Mouse (Mus musculus): ENCODE measurements around the gene Tjap1. TPM values are rescaled to one million over a fixed set of nuclear protein-coding genes. Genes with fewer than 3 reads are reported as not detected.

Gene Tjap1
- polyA plus RNA-seq, 1 experiment = 89.2 TPM

- TF ChIP-seq POLR2A (IDR thresholded peaks at IDR 0.05; ENCODE audit: low read depth, low read length) = peak; percentile 28; the same call in 1 of the 2 replicates
- TF ChIP-seq CTCF (IDR thresholded peaks at IDR 0.05; ENCODE audit: extremely low read depth, insufficient read length, insufficient replicate concordance, low read depth, low read length) = peak; percentile 95; the same call in 1 of the 2 replicates
- H3K36me3 ChIP-seq (ENCODE audit: control insufficient read depth, insufficient read depth, low read length) = peaks cover 50% of the 10 kb centered on the region
- peak overlapping the region; percentile 42; the same call in 1 of the 2 replicates for H3K27ac ChIP-seq (ENCODE audit: insufficient read depth, low read depth, low read length)
- no peaks in the 10 kb centered on the region for H3K27me3 ChIP-seq (ENCODE audit: control insufficient read depth, insufficient read depth, low read length)
- peaks cover 34% of the 10 kb centered on the region for H3K4me1 ChIP-seq (ENCODE audit: control insufficient read depth, insufficient read depth, insufficient read length, low read length)
- WGBS = 35% methylated on average over 14 of the region's 14 CpGs
- H3K4me3 ChIP-seq (ENCODE audit: low read depth, low read length) = no peak overlapping the region
Observed at GRCm38 (mm10) chr17:46265918-46266618, 16.8 kb downstream of the Tjap1 start.

DNA sequence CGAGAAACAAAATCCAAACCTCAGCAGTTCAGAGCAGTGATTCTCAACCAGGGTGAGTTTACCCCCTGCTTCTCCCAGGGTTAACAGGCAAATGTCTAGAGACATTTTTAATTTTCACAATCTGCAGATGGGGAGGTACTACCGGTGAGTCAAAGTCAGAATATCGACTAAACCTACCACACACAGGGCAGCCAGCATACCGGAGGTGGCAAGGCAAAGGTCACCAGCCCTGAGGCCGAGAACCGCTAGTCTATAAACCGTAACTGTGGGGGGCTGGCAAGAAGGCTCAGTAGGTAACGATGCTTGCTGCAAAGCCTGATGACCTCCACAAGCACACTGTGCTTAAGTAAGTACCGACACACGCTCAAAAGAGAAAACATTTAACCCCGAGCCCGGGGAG is 17.3 kb downstream of the Tjap1 start:
- WGBS = 83% methylated on average over 12 of the region's 12 CpGs
- no peaks in the 10 kb centered on the region for H3K27me3 ChIP-seq (ENCODE audit: control insufficient read depth, insufficient read depth, low read length)
- no peak for TF ChIP-seq POLR2A (IDR thresholded peaks at IDR 0.05; ENCODE audit: low read depth, low read length)
- no peak for TF ChIP-seq CTCF (IDR thresholded peaks at IDR 0.05; ENCODE audit: extremely low read depth, insufficient read length, insufficient replicate concordance, low read depth, low read length)
- H3K36me3 ChIP-seq (ENCODE audit: control insufficient read depth, insufficient read depth, low read length) = peaks cover 54% of the 10 kb centered on the region
- peaks cover 31% of the 10 kb centered on the region for H3K4me1 ChIP-seq (ENCODE audit: control insufficient read depth, insufficient read depth, insufficient read length, low read length)
- no peak overlapping the region for H3K27ac ChIP-seq (ENCODE audit: insufficient read depth, low read depth, low read length)
- H3K4me3 ChIP-seq (ENCODE audit: low read depth, low read length) = no peak overlapping the region

- TF ChIP-seq POLR2A (IDR thresholded peaks at IDR 0.05; ENCODE audit: low read depth, low read length) = no peak
- no peak for TF ChIP-seq CTCF (IDR thresholded peaks at IDR 0.05; ENCODE audit: extremely low read depth, insufficient read length, insufficient replicate concordance, low read depth, low read length)
- Histone ChIP-seq H3K36me3 (ENCODE audit: control insufficient read depth, insufficient read depth, low read length) (peaks cover 81% of the 10 kb centered on the region), H3K27me3 (ENCODE audit: control insufficient read depth, insufficient read depth, low read length) (no peaks in the 10 kb centered on the region), H3K27ac (ENCODE audit: insufficient read depth, low read depth, low read length) (no peak overlapping the region), H3K4me3 (ENCODE audit: low read depth, low read length) (no peak overlapping the region), H3K4me1 (ENCODE audit: control insufficient read depth, insufficient read depth, insufficient read length, low read length) (peaks cover 12% of the 10 kb centered on the region)
- 94% methylated on average over 5 of the region's 5 CpGs for WGBS
Observed at GRCm38 (mm10) chr17:46262201-46262694, 20.6 kb downstream of the Tjap1 start.

GRCm38 (mm10) chr17:46259675-46260074 is 23.2 kb downstream of the Tjap1 start:
- H3K36me3 ChIP-seq (ENCODE audit: control insufficient read depth, insufficient read depth, low read length) = peaks cover 66% of the 10 kb centered on the region

DNA sequence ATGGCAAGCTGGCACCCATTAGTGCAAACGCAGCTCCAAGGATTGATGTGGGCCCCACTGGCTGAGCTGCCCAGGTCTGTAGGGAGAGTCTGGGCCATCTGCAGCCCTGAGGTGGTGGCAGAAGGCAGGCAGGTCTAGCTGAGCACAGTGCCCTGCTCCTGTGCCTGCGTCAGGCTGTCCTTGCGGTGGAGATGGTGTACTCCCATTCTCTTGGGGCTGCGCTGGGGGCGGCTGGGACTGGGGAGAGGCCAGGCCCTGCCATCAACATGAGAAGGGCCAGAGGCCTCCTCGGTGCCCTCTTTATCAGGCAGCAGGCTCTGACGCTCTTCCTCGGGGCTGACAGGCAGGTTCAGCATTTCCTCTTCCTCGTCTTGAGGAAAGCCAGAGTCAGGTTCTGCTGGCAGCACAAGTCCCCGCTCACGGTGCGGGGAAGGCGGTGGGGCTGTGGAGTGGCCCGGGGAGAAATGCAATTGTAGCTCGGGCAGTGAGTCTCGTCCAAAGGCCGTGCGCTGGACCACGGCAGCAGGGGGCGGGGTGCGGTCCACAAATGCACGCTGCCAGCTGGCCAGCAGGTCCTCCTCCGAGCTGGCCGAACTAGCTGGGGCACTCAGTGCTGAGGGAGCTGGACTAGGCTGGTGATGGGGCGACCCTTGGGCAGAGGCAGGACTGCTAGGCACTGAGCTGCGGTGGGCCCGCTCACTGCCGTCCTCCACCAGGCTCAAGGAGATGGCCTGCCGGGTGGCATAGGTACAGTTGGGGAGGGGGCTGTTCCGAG is 24.4 kb downstream of the Tjap1 start:
- Histone ChIP-seq H3K36me3 (ENCODE audit: control insufficient read depth, insufficient read depth, low read length) (peaks cover 54% of the 10 kb centered on the region), H3K4me3 (ENCODE audit: low read depth, low read length) (no peak overlapping the region), H3K27ac (ENCODE audit: insufficient read depth, low read depth, low read length) (no peak overlapping the region), H3K4me1 (ENCODE audit: control insufficient read depth, insufficient read depth, insufficient read length, low read length) (peaks cover 8% of the 10 kb centered on the region), H3K27me3 (ENCODE audit: control insufficient read depth, insufficient read depth, low read length) (peaks cover 12% of the 10 kb centered on the region)
- TF ChIP-seq POLR2A (IDR thresholded peaks at IDR 0.05; ENCODE audit: low read depth, low read length) = no peak
- no peak for TF ChIP-seq CTCF (IDR thresholded peaks at IDR 0.05; ENCODE audit: extremely low read depth, insufficient read length, insufficient replicate concordance, low read depth, low read length)
- WGBS = 87% methylated on average over 30 of the region's 30 CpGs

More at GRCm38 (mm10) chr17:46259675-46260074, 23.2 kb downstream of the Tjap1 start:
- no peaks in the 10 kb centered on the region for H3K4me1 ChIP-seq (ENCODE audit: control insufficient read depth, insufficient read depth, insufficient read length, low read length)
- no peak for TF ChIP-seq CTCF (IDR thresholded peaks at IDR 0.05; ENCODE audit: extremely low read depth, insufficient read length, insufficient replicate concordance, low read depth, low read length)
- TF ChIP-seq POLR2A (IDR thresholded peaks at IDR 0.05; ENCODE audit: low read depth, low read length) = no peak
- 91% methylated on average over 17 of the region's 17 CpGs for WGBS
- H3K27ac ChIP-seq (ENCODE audit: insufficient read depth, low read depth, low read length) = no peak overlapping the region
- no peak overlapping the region for H3K4me3 ChIP-seq (ENCODE audit: low read depth, low read length)
- H3K27me3 ChIP-seq (ENCODE audit: control insufficient read depth, insufficient read depth, low read length) = peaks cover 3% of the 10 kb centered on the region; the same call in 1 of the 2 replicates

DNA sequence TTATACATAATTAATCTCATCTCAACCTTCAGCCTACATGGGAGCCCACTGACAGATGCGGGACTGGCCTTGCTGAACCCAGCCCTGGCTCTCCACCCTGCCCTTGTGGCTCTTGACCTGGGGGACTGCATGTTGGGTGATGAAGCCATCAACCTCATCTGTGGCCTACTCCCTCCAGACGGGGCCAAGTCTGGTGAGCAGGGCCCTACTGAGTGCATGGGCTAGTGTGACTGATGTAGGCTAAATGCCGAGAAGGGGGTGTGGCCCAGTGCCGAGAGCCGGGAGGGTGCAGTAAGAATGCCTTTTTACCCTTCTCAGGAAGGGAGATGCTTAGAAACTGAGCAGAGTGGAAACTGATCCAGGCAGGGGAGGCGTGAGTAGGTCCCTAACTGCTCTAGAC is 27.7 kb downstream of the Tjap1 start:
- 29% methylated on average over 6 of the region's 6 CpGs for WGBS
- H3K36me3 ChIP-seq (ENCODE audit: control insufficient read depth, insufficient read depth, low read length) = peaks cover 43% of the 10 kb centered on the region
- TF ChIP-seq POLR2A (IDR thresholded peaks at IDR 0.05; ENCODE audit: low read depth, low read length) (no peak), CTCF (IDR thresholded peaks at IDR 0.05; ENCODE audit: extremely low read depth, insufficient read length, insufficient replicate concordance, low read depth, low read length) (no peak)

GRCm38 (mm10) chr17:46254106-46254505 is 28.7 kb downstream of the Tjap1 start:
- Histone ChIP-seq H3K36me3 (ENCODE audit: control insufficient read depth, insufficient read depth, low read length) (peaks cover 42% of the 10 kb centered on the region), H3K27ac (ENCODE audit: insufficient read depth, low read depth, low read length) (no peak overlapping the region), H3K4me1 (ENCODE audit: control insufficient read depth, insufficient read depth, insufficient read length, low read length) (peaks cover 10% of the 10 kb centered on the region), H3K4me3 (ENCODE audit: low read depth, low read length) (peak overlapping the region; percentile 65), H3K27me3 (ENCODE audit: control insufficient read depth, insufficient read depth, low read length) (peaks cover 12% of the 10 kb centered on the region)
- WGBS = under 1% methylated on average over 54 of the region's 54 CpGs
- TF ChIP-seq CTCF (IDR thresholded peaks at IDR 0.05; ENCODE audit: extremely low read depth, insufficient read length, insufficient replicate concordance, low read depth, low read length) (no peak), POLR2A (IDR thresholded peaks at IDR 0.05; ENCODE audit: low read depth, low read length) (no peak)

More for the DNA sequence above, 27.7 kb downstream of the Tjap1 start:
- Histone ChIP-seq H3K4me3 (ENCODE audit: low read depth, low read length) (no peak overlapping the region), H3K27me3 (ENCODE audit: control insufficient read depth, insufficient read depth, low read length) (peaks cover 12% of the 10 kb centered on the region), H3K4me1 (ENCODE audit: control insufficient read depth, insufficient read depth, insufficient read length, low read length) (peaks cover 10% of the 10 kb centered on the region), H3K27ac (ENCODE audit: insufficient read depth, low read depth, low read length) (no peak overlapping the region)

Data from small intestine, adult 2 months (tissue).